Mouse (Mus musculus): Measurements from ENCODE around the gene Ttc34.

The Ttc34 gene

GRCm38 (mm10) chr4:154895549-154895948 is 58.3 kb downstream of the Ttc34 start:
- in situ Hi-C loops (cut with MboI, MseI): no loop called here

GRCm38 (mm10) chr4:154897676-154898465 is 60.6 kb downstream of the Ttc34 start:
- in situ Hi-C loops (cut with MboI, MseI): no loop called here

DNA sequence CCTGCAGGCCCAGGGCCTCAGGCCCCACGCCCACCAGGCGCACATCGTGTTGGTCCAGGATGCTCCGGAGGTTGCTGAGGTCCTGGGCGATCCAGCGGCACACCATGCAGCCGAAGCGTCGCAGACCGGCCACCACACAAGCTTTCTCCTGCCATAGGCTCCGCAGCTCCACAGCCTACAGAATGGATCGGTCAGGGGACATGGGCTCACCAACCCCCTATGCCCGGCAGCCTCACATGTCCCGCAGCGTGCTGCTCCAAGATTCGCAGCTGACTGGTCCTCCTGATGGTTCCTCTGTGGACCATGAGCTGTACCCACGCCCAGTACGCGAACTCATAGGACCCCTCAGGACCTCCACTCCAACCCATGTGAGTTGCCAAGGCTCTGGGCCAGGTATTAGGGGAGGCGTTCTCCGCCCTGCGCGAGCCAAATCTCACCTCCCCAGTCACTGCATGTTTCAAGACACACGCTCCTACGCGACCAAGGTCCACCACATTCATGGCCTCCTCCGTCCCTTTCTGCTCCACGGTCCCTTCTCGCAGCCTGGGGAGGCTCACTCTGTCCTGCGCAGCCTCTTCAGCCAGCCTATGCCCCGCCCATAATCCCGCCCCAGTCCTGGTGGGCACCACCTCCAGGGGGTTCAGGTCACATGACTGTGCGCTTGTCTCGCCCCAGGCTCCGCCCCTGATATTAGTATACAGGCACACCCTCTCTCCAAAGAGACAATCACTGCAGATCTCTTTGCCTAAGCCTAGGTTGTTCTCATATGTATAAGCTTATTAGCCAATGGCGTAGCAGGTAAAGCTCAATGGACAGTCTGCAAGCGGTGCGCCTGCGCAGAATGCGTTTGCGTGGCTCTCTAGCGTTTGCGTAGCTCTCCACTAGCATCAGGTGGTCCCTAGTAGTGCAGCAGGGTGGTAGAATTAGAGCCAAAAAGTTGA is 61.5 kb downstream of the Ttc34 start, which contains the start of gene Fam213b:
TSS of gene Fam213b (minus strand) at position 630 of the 941 bp plus-strand sequence.
- in situ Hi-C loops (cut with MboI, MseI): no loop called here

DNA sequence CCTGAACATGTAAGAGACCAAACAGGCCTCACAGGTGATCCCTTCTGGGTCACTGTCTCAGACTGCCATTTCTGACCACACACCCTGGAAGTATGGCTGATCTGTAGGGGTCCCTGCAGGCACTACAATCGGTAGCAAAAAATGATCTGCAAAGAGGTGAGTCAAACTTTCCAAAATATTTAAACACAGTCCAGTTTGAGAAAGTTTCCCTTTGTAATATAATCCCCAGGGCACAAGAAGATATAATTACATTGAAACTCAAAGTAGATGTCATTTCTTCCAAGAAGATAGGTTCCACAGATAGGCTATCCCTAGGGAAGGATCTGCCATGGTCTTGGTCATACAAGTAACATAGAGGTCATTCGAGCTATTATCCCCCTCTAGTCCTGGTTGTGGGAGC is 65.1 kb downstream of the Ttc34 start:
- in situ Hi-C loops (cut with MboI, MseI): no loop called here

DNA sequence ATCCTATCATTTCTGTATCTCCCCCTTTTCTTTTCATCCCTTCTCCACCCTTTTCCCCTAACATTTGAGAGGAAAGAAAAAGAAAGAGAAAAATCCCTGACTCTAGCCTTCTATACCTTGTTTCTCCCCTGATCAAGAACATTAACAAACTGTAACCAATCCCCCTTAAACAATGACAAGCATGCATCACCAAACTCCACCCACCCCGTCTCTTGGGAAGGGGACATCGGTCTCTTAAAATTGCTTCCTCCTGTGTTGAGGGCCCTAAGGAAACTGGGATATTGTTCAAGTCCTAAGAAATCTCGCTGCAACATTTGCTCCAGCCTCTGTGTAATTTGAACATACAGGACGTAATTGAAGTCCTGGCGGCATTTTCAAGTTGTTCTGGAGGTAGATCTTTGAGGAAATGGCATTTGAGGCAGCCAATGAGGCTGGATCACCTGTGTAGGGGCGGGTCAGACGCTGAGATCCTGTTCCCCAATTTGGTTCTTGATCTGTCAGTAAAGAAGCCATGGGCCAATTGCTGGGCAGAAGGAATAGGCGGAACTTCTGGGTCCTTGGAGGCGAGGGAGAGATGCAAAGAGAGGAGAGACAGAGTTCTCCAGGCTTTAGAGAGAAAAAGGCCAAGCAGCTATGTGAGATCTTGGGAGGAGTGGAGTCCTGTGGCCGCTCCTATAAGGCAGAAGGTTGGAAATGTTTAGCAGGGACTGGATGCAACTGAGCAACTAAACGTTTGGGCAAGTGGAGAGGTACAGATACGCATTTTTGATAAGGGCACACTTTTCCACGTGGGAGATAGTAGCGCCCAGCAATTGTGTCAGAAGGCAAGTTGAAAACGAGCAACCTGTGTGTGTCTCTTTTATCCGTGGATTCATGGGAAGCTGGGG is 67.2 kb downstream of the Ttc34 start:
- in situ Hi-C loops (cut with MboI, MseI): no loop called here

DNA sequence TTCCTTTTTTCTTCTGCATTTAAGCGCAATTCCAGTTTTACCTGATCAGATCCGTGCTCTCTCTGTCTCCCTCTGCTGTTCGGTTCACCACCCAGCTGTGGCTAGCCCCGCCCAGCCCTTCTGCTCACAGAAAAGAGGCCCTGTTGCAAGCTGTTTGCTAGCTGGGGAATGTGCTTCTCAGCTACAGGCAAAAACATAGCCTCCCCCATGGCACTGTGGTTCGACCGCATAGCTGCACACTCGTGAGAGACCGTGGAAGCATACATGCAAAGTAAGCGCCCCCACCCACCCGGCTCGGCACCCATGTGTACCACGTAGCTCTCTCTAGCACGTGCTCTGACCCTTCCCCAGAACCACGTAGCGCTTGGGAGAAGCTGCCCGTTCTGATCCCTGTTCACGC is 70.6 kb downstream of the Ttc34 start:
- in situ Hi-C loops (cut with MboI, MseI): no loop called here

DNA sequence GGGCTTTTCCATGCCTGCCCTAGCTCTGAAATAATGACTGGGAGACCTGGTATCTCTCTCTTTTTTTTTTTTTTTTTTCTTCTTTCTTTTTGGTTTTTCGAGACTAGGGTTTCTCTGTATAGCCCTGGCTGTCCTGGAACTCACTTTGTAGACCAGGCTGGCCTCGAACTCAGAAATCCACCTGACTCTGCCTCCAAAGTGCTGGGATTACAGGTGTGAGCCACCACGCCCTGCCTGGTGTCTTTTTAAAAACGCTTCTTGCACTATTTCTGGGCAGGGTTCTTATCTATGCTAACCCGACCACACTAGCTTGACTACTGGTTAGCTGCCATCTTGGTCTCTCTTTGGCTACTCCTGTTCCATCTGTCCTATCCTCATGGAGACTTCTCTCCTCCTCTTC is 71.2 kb downstream of the Ttc34 start:
- in situ Hi-C loops (cut with MboI, MseI): no loop called here

- in situ Hi-C loops (cut with MboI, MseI): no loop called here
These were observed 73.6 kb downstream of the Ttc34 start for GRCm38 (mm10) chr4:154910606-154911522.

DNA sequence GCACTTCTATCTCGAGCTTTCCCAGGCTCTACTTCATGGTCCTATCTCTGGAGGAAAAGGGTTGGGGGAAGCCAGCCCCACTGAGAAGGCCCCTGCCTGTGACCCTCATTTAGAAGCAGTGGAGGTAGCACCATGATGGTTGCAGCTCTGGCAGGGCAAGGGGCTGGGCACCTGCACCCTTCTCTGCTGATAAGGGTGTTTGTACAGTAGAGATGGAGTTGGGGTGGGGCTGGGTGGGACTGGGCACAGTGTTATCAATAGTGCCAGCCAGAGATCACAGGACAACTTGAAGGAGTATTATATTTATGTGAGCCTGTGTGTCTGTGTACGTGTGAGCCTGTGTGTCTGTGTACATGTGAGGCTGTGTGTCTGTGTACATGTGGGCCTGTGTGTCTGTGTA is 74.4 kb downstream of the Ttc34 start:
- in situ Hi-C loops (cut with MboI, MseI): no loop called here

DNA sequence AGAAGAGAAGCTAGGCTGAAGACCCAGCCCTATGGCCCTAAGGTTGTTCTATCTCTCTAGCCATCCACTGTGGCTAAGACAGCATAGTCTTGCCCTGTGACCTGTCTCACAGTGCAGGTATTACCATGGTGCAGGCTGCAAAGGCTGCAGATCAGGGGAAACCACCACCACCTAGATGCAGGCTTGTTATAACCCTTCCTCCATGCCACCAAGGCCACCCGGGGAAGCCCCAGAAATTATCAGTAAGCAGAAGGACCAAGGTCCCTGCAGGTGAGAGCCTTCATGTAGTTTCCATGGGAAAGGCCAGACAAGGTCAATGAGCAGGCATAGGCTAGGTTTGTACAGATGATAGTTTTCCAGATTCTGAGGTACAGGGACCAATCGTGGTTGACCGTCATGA is 76.6 kb downstream of the Ttc34 start:
- in situ Hi-C loops (cut with MboI, MseI): no loop called here

- in situ Hi-C loops (cut with MboI, MseI): no loop called here
These were observed 77.0 kb downstream of the Ttc34 start for GRCm38 (mm10) chr4:154914252-154914651.

DNA sequence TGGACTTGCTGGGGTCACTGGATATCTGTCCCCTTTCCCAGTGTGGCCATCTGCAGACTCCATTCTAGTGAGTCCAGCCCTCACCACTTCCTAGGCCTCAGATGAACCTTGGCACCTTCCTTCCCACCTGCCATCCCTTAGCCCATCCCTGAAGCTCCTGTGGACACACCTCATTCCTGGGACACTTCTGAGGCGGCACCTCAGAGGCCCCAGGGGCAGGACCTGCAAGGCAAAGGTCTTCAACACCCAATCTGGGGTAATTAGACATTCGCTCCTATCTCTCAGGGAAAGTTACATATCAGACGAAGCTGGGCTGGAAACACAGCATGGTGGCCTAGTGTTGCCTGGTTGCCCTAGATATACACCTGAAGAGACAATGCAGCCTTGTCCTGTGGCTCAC is 77.4 kb downstream of the Ttc34 start:
- in situ Hi-C loops (cut with MboI, MseI): no loop called here

- in situ Hi-C loops (cut with MboI, MseI): no loop called here
These were observed 78.0 kb downstream of the Ttc34 start for GRCm38 (mm10) chr4:154915286-154915685.

- in situ Hi-C loops (cut with MboI, MseI): no loop called here
These were observed 79.4 kb downstream of the Ttc34 start for GRCm38 (mm10) chr4:154916662-154917061.
